Mouse (Mus musculus): ENCODE measurements around the gene Arntl. TPM values are rescaled to one million over a fixed set of nuclear protein-coding genes. Genes with fewer than 3 reads are reported as not detected.
A peak's percentile ranks its signal among the peaks of the same experiment; 100 is the strongest.

Gene Arntl
- total RNA-seq, 2 experiments from 2014 or later = 22.9 to 25.7 TPM

DNA sequence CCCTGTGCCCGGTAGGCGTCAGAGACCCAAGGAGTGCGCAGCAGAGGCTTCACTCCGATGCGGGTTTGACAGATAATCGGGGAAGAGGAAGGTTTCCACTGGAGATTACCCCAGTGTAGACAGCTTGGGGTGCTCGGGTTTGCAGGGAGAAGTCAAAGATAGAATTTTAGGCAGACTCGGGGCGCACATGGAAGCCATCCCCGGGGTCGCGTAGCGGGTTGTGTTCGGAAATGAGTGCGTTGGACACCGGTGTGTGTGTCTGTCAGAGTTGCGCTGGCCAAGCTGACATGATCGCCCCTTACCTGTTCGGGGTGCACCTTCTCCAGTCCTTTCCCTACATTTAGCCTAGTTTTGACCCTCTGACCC is 1.1 kb downstream of the Arntl start:
- no peak for DNase-seq

DNA sequence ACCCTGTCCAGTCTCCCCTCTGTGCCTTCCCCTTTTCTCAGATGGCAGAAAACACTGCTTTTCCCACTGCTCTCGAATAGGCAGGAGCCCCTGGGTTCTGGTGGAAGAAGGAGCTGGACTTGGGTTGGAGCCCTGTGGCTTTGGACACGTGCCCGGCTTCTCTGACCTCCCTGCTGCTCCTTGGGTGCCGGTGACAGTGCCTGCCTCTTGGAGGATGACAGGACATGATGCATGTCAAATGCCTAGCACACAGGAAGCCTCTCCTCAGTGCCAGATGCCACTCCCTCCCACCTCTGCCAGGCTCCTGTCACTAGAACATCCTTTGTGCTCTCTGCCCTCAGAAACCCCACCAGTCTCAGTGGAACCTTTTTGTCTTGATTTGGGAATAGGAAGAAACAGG is 3.2 kb downstream of the Arntl start:
- peak; percentile 77 for DNase-seq

DNA sequence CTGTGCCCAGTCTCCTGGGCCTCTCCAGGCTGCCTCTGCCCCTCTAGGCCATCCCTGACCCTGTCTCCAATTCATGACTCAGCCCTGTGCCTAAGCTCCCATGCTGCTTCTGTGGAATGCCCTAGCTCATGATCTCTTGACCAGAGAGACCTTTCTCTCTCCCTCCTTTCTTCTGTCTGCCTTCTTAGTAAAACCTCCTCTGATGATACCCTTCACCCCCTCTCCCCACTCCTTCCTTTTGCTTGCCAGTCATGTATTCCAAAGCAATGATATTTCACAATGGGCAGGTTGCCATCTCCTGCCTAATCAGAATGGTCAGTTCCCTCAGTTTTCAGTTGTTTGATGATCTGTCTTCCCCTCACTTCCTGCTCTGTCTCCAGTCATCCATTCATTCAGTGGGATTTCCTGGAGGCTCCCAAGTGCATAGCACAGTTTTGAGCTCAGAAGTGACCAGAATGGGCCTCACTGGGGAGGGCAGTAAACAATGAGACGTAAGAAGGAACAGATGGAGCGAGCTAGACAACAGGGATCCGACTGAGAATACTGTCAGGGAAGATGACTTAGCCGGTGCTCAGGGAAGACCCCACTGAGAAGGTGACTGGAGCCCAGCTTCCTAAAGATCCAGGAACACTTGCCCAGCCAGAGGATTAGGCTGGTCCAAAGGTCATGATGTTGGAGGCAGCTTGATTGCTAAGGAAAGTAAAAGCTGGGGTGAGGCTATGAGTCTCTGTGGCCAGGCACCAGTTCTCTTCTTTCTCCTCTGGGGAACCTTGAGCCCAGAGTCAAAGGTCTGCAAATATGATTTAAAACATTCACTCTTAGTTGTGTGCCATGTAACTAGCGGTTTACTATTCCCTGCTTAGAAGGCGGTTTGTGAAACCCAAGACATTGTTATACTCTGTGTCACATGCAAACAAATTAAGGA is 7.2 kb downstream of the Arntl start:
- no peak for DNase-seq

DNA sequence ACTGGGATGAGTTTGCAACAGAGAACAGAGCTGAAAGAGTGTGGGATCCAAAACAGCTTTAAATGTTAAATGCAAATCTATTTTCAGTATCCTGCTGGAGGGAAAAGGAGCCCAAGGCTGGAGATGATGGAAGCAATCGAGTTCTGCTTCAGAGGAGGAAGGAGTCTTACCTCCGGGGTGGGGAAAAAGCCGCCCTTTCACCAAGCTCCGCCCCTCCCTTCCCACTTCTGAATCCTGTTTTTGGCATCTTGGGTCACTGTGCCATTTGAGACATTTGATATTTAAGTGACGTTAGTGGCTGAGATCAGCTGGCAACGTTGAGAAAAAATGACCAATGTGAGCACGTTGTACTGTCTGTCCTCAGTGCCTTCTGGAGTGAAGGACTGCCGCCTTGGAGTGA is 8.9 kb downstream of the Arntl start:
- DNase-seq = peak; percentile 38

DNA sequence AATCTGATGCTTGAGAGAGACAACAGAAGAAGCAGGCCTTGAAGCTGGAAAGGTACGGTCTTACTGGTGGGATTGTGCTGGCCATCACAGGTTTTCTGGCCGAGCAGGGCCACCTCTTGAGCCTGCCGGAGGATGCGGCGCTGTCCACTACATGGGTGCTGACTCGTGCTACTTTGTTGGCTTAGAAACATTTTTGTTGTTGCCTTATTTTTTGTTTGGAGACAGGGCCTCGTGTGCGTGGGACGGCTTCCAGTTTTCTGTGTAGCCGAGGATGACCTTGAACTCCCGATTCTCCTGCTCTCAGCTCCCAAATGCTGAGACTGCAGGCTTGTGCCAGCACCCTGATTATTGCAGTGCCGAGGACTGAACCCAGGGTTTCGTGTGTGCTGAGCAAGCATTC is 12.2 kb downstream of the Arntl start:
- DNase-seq = peak; percentile 68

DNA sequence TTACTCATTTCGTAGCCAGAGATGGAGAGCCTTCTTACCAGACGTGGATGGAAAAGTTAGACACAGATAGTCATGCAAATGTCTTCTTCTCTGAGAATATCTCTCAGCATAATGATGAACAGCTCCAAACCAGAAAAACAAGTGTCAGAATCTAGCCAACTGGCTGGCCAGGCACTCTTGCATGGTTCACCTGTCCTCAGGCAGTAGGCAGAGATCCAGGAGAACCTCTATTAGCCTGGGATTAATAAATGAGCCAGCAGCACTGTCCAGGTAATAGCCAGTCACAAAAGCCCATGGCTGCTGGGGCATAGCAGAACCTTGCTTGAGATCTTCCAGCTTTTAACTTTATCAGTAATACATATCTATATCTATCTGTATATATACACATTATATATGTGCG is 12.6 kb downstream of the Arntl start:
- no peak for DNase-seq

DNA sequence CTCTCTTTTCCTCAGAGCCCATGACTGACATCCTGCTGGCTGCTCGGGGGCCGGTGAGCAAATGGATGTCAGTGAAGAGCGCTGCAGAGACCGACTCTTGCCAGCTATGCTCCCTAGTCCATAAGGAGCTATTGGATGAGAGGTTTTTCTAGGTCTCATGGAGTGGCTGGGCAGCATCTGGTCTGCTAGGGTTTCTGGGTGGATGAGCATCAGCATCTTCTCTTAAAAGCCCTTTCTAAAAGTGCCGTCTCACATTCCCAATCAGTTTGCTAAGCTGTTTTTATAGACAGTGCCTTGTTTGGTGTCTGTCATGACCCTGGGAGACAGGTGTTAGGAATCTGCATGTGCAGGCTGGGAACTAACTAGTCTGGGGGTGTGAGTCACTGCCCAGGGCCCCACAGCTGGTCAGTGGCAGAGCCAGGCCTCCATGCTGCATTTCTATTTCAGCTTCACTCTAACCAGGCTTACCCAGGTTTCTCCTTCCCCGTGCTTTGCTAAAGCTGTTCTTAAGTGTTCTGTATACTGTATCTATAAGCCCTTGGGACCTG is 13.5 kb downstream of the Arntl start:
- DNase-seq = no peak

DNA sequence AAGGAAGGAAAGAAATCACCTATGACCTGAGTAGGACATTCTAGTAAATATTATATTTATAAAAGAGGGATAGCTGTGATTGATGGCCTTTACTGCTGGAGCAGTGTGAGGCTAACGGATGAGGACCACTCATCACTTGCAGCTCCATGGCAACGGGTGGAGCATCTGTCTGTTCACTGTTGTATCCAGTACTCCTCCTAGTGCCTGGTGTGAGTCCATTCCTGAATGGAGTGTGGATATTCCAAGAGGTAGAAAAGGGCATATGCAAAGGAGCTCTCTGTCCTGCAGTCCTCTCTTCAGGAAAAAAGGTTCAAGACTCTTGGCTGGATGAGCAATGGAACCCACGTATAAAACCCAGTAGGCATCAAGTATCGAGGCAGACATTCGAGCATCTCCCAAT is 15.6 kb downstream of the Arntl start:
- no peak for DNase-seq

DNA sequence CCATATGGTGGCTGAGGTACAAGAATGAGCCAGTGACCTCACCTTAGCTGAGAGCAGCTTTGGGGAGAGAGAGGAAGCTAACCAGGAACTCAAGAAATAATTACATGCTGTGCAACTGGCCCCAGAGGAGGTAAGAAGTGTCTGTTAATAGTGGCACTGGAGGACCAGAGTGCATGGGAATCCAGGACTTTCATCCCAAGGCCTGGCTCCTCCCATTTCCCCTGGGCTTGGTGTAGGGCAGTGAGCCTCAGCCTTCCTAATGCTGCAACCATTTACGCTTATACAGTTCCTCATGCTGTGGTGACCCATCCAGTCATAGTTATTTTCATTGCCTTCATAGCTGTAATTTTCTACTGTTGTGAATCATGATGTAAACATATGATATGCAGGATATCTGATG is 17.4 kb downstream of the Arntl start:
- no peak for DNase-seq

DNA sequence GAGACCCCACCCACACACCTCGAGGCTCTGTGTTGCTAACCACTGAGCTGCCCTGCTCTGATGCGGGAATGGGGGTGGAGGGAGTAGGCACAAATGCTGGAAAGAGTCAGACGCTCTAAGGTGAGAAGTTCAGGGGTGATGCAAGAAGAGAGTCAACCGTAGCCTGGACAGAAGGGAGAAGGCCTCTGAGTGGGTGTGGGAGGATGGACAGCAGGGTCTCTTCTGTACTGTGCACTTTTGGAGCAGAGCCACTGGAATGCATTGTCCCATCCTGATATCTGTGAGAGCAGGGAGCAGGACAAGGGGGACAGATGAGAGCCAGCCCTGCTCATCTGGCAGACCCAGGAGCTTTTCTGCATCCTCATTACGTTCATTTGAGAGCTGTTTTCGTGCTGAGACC is 21.2 kb downstream of the Arntl start:
- DNase-seq = no peak

DNA sequence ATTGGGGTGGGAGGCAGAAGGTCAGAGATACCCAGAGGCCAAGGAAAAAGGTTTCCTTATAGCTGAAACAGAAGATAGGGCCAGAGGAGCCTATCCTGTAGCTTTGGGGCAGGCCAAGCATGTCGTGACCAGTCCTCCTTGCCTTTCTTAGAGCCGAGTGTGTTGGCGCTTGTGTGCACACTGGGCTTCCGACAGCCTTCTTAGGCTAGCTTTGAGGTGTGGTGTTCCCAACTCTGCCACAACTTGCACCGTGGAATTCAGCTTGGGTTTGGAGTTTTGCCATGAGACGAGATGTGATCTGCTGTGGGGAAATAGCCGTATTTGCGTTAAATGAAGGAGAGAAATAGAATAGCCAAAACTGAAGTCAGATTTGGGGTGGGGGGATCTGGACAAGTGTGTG is 28.9 kb downstream of the Arntl start:
- no peak for DNase-seq

DNA sequence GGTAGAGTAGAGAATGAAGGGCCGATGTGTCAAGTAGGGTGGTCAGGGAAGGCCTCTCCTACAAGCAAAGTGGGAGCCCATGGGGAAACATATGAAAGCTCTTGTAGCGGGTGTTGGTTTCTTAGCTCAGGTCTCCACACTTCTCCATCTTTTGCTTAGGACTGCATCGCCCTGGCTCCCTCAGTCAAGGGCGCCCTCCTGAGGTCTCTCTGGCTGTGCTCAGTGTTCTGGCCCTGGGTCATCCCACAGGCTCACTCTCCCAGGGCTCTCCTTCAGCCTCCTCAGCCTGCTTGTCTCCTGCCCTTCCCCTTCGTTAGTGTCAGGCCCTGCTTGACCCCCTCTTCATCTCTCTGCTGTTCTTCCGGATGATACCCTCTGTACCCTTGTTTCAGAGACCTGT is 31.1 kb downstream of the Arntl start:
- no peak for DNase-seq

DNA sequence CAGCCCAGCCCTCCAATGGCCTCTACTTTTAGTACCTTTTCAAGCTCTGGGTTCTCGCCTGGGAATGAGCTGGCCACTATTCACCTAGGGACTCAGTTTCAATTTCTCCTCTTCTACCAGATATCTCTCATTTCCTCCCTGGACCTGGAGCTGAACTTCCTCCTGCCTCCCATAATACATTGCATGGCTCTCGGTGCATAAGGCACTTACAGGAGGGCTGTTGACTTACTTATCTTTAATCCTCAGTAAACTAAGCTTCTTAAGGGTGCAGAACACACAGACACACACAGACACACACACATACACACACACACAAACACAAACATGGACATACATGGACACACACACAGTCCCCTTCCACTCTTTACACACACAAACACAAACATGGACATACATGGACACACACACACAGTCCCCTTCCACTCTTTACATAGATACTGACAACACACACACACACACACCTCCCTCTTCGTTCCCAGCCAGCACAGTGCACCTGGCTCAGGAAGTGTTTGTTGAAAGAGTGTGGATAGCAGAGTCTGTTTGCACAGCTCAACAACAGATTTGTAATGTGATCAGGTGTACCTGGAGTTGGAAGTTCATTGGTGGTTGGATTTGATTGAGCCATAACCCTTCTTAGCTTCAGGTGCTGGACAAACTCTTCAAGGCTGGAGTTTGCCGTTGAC is 32.3 kb downstream of the Arntl start:
- no peak for DNase-seq

DNA sequence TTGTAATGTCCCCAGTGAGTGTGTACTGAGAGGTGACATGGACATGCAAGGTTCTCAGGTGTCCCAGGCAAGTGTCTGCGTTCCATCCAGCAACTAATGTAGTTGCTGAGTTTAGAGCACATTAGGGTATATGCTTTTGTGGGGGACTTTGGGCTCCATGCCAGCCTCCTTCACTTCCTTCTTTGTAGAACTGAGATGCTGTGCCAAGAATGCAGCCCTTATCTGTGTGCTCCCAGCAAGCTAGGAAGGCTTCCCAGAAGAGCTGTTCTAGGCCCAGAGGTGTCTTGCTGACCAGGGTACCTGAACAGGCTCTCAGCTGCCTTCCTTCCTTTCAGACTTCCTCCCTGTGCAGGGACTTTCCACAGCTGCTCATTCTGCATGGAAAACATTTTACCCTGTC is 33.2 kb downstream of the Arntl start:
- no peak for DNase-seq

DNA sequence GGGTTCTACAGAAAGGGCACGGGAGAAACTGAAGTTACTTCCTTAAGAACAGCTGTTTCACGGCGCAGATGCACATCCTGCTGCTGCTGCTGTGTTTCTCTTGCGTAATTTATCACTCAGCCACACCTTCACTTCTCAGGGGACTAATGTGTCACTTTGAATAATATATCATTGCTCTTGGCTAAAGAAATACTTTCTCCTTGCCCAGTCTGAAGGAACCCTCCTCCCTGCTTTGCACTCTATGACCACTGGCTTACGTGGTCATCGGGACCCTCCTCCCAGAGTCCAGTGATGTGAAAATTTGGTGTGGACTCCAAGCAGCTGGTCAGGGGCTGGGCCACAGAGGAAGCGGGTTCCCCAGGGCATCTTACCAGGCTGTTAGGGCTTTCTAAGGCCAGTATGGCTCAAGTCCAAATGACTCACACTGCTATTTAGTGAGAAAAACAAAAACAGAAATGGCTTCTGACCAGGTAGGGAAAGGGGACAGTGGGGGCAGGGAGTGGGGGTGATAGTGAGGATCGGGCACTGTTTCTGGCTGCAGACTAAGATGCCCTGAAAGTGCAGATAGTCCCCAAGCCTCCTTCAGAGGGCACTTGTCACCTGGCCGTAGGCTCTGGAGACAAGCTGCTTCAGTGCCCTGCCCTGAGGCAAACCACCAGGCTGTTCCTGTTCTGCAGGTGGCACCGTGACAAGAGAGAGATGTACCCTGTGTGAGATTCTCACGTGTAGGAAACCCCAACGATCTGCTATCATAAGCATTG is 34.8 kb downstream of the Arntl start:
- peak; percentile 67 for DNase-seq

DNA sequence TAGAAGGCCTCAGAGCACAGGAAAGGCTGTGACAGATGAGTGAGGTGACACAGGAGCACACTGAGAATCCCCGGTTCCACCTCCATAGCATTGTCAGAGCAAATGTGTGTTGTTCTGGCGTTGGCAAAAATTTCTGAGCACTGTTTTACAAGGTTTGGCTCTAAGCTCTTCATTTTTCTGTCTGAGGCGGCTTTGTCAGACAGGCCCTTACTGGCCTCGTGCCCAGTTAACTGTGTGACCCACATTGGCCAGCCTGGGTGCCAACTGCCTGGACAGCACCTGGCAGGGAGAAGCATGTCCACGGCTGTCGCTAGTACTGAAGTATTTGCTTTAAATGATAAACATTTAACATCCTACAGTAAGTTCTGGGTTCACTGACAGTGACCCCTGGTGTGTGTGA is 35.4 kb downstream of the Arntl start:
- peak; percentile 88 for DNase-seq

DNA sequence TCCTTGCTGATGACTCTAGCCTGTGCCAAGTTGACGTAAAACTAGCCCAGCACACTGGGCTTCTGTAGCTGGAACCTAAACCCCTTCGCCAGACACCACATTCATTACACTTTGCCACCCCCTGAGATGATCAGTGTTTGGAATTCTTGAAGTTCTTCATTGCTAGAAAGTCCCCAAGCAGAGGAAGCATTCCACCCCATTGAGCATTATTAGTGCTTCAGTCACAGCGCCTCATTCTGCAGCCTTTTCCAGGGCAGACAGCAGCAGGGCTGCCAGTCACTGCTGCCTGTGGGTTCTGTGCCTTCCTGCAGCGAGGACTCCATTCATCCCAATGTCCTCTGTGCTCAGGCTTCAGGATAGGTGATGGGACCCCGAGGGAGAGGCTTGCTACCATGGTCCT is 37.9 kb downstream of the Arntl start:
- no peak for DNase-seq

DNA sequence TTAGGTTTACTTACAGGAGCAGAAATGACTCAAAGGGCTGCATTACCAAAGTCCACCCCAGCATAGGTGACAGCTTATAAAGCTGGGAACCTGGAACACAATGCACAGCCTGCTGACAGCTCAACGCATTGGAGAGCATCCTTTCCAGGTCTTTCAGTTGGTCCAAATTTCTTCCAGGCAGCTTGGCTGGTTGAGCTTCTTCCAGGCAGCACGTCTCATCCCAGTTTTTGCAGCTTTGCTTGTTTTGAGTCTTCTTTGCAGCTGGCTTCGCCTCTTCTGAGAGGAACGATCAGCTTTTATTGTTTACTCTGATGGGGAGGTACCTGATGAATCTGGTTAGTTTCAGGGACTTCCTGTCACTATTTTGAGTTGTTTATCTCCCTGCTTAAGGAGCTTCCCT is 39.2 kb downstream of the Arntl start:
- DNase-seq = no peak

DNA sequence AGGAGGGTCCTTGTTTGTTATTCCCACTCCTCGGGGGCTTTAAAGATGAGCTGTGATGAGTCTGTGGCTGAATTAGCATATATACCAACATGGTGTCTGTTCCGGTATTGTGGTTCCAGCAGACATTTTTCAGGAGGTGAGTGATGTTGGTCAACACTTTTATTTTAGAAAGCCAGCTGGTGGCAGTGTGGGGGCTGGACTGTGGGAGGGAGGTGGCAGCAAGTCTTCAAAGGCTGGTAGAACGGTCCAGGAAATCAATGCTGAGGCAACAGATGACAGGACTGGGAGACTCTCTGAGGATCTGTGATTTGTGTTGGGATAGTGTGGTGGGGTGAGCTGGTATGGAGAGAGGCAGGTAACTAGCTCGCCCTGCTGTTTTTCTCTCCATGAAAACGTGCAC is 39.9 kb downstream of the Arntl start:
- DNase-seq = no peak

DNA sequence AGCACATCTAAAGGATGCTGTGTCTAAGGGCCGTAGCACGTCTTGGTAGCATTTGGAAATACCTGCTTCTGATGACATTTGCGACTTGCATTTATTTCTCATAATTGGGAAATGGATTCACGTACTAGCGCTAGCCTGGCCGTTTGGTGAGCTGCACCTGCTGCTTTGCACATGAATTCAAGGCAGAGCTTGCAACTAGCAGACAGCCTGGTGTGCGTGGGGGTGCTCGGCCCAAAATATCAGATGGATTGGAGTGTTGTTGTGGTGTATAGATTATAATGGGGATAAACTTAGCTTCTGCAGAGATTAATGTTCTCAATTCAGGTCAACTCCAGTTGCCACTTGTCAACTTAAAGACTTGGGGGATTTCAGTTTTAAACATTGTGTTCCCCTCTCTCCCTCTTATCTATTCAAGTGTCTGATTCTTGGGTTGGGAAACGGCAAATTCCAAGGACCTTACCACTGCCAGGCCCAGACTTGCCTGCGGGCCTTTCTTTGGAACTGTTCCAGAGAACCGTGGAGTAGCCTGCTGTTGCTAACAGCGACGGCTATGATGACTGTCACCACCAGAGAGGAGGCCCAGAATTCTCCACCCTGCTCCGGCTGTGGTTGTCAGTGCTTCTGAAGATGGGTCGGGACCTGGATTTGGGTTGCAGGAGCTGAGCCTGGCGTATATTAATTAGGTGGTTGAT is 42.0 kb downstream of the Arntl start:
- peak; percentile 74 for DNase-seq

DNA sequence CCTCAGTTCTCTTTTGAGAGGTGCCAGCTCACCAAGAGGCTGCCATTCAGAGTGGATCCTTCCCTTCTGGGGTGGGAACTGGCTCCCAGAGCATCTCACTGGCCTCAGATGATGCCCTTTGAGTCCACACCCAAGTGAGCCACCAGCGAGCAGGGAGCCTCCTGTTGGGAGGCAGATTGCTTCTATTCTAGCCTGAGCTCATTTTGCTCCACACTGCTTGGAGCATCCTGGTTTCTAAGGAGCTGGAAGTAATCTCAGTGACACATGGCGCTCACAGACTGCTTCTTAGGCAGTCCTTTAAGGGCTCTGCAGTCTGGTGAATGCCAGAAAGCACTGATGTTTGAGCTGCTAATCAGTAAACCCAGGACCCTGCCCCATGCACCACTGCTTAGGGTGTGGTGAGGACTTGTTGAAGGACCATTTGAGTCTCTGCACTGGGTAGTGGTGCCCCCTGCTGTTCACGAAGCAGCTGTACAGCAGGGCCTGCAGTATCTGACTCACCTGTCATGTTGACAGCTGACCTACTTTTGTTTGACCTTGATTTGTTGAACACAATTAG is 43.2 kb downstream of the Arntl start:
- peak; percentile 75 for DNase-seq

DNA sequence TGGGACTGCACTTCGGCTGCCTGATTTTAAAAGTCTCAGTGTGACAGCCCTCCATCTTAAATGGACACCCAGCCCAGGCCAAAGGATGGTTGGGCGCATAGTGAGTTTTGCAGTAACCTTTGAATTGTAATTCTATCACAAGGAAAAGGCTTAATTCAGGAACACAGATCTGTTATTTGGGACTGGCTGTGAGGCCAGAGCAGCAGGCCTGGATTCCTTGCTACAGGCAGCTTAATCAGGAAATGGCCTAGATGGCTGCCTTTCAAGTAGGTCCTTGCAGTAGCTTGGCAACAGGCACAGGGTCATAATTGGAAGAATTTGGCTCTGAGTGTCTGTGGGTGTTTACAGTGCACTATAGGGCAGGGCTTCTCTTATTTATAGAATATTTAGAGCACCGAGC is 43.7 kb downstream of the Arntl start:
- peak; percentile 71 for DNase-seq
